Mouse (Mus musculus): ENCODE results near the gene Vmn1r85.
"Not testable (repeated sequence)": the region's sequence is repeated elsewhere in the genome, so short reads cannot be mapped to it uniquely, and the experiment has no call there.

Vmn1r85 gene

GRCm38 (mm10) chr7:13095073-13095472 is at the start of gene Vmn1r85:
Gene Vmn1r85, minus strand, starts transcription at chr7:13095173.
- DNase-seq (ENCODE audit: low spot score): no peak

DNA sequence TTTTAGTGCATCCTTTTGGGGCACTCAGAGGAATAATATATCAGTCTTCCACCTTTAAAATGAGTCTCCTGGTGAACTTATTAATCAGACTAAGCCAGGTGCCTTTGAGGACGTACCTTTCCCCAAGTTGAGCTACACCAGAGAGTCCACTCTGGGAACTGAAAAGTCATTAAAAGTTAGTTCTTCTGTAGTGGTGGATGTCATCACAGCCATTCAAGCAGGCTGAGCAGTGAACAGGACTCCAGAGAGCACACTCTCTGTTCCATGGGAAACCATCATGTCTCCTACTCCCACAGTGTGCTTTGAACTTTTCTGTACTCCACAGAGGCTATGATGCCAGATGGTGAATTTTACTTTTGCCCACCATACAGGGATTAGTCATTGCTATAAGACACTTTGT is 45.1 kb upstream of the Vmn1r85 start, which contains the start of gene Vmn1r87:
Gene Vmn1r87 (minus strand): TSS at position 101 of the 400 bp plus-strand sequence.
- DNase-seq (ENCODE audit: low spot score): no peak

DNA sequence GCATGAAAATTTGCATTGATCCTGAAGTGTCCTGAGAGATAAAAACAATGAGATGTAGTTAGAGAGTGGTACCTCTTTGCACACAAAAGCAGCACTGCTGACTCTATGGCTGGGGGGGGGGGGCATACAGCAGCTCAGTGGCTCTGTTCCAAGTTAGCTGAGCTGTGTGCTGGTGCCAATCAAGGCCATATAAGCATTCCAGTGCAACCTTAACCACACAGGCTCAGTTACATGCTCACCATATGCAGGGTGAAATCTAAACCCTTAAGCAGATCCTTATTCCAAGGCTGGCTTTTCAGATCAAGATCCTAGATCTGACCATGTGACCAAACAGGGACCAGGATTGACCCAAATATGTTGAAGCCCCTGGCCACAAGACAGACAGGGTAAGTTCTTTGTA is 42.4 kb upstream of the Vmn1r85 start:
- DNase-seq (ENCODE audit: low spot score): no peak

DNA sequence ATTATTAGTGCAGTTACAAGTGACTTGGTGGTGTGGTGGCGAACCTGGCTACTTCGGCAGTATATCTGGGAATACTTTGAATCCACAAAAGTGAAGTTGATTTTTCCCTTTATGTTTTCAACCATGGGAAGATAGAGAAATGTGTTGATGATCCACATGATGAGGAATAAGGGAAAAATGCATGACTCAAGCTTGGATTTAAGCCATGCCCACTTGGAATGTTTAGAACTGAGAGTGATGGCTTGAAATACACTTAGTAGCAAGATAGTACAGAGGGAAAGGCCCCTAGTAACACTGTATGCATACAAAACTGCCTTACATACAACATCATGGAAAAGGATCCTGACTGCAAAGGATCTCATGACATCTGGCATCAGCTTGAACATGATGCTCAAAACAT is 36.9 kb upstream of the Vmn1r85 start:
- no peak for DNase-seq (ENCODE audit: low spot score)

GRCm38 (mm10) chr7:13123554-13124153 is 28.7 kb upstream of the Vmn1r85 start:
- not testable (repeated sequence) for DNase-seq (ENCODE audit: low spot score)

GRCm38 (mm10) chr7:13119817-13120216 is 24.8 kb upstream of the Vmn1r85 start, which contains the start of gene Vmn1r86:
Gene Vmn1r86, minus strand, starts transcription at chr7:13119917.
- no peak for DNase-seq (ENCODE audit: low spot score)

DNA sequence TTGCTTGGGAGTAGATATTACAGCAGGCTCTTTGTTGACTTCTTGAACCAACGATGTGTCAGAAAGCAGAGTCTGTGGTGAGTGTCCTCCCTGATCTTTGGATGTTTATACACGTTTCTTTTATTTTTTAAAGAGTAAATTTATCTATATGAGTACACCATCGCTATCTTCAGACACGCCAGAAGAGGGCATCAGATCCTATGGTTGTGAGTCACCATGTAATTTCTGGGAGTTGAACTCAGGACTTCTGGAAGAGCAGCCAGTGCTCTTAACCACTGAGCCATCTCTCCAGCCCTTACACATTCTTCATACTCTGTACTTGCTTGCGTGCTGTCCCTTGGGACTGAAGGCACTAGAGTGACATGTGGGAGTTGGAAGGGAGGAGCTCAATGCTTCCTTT is 22.7 kb downstream of the Vmn1r85 start:
- no peak for DNase-seq (ENCODE audit: low spot score)

GRCm38 (mm10) chr7:13063399-13063798 is 31.6 kb downstream of the Vmn1r85 start:
- DNase-seq (ENCODE audit: low spot score): not testable (repeated sequence)

GRCm38 (mm10) chr7:13059536-13059935 is 35.4 kb downstream of the Vmn1r85 start:
- no peak for DNase-seq (ENCODE audit: low spot score)

- DNase-seq (ENCODE audit: low spot score): no peak
These were observed 37.9 kb downstream of the Vmn1r85 start for GRCm38 (mm10) chr7:13056913-13057700.

GRCm38 (mm10) chr7:13054287-13055010 is 40.5 kb downstream of the Vmn1r85 start, which contains the start of gene Mzf1:
Gene Mzf1, minus strand, starts transcription at chr7:13054764.
- peak; percentile 95 for DNase-seq (ENCODE audit: low spot score)

DNA sequence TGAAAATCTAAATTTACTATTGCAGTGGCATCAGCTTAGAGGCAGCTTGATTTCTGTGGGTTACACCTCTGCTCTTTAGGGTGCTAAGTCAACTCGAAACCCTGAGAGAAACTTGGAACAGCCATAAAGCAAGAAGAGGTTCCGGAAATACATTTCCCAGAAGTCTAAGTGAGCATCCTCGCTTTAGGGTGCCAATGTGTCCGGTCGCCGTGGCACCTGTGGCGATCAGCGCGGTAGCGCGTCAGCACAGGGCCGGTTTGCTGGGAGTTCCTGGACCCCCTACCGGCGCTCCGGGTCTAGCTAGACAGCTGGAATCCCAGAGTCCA is 41.0 kb downstream of the Vmn1r85 start:
- DNase-seq (ENCODE audit: low spot score): no peak

- DNase-seq (ENCODE audit: low spot score): no peak
These were observed 41.5 kb downstream of the Vmn1r85 start for GRCm38 (mm10) chr7:13053501-13053900.

DNA sequence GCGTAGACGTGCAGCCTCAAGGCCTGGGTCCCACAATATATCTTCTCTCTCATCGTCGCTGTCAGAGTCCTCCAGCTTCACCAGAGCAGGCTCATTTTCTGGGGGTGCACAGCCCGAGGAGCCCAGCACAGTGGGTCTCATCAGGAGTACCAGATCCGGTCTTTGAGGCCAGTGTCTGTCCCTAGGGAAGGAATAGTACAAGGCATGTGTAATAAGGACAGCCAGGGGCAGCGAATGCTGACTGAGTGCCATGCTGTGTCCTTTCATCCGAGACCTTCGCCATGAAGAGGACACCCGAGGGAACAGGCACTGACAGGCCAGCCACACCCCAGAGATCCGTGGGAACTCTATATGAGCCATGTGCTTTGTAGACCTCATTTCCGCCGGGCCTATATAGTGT is 42.0 kb downstream of the Vmn1r85 start:
- DNase-seq (ENCODE audit: low spot score): no peak

DNA sequence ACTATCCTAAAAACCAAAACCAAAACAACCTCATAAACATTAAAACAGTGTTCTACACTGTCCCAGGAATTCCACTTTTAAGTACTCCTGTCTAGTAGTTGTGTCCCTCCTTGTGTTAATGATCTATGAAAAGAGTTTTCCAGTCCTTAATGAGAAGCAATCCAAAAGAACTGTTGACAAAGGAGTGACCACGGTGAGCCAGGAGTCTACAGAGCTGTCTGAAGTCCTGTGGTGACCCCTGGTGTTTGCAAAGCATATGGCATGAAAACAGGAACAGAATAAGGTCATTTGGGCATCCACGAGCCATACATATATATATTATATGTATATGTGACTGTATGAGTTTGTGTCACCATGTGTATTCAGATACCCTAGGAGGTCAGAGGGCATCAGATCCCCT is 48.9 kb downstream of the Vmn1r85 start:
- DNase-seq (ENCODE audit: low spot score): peak; percentile 74

DNA sequence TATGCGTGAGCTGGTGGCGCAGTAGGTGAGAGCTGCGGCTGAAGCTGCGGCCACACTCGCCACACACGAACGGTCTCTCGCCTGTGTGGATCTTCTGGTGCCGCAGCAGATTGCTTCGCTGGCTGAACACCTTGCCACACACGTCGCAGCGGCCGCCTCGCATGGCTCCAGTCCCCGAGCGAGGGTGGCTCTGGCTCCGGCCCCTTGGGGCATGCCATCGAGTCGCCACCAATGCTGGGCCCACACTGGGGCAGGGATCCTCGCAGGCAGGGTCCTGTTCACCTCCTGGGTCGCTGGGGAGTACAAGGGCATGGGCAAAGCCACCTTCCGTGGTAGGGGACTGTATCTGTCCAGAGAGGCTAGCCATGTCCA is 50.7 kb downstream of the Vmn1r85 start:
- DNase-seq (ENCODE audit: low spot score): no peak

DNA sequence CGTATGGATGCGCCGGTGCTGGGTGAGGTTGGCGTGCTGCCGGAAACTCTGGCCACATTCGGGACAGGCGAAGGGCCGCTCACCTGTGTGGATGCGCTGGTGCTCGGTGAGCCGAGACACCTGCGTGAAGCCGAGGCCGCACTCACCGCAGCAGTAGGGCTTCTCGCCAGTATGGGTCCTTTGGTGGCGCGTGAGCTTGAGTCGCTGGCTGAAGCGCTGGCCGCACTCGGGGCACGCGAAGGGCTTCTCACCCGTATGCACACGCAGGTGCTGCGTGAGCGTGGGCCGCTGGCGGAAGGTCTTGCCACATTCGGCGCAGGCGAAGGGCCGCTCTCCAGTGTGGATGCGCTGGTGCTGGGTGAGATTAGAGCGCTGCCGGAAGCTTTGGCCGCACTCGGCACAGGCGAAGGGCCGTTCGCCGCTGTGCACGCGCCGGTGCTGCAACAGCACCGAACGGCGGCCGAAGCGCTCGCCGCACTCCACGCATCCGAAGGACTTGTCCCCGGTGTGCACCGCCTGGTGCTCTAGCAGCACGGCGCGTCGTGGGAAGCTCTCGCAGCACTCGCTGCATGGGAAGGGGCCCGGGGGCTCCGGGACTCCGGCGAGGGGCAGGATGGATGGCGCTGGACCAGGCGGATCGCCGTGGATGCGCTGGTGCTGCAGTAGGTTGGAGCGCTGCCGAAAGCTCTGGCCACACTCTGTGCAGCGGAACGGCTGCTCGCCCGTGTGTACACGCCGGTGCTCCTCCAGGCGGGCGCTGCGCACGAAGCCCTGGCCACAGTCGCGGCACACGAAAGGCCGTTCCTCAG is 51.3 kb downstream of the Vmn1r85 start:
- DNase-seq (ENCODE audit: low spot score): peak; percentile 67

- DNase-seq (ENCODE audit: low spot score): no peak
These were observed 51.9 kb downstream of the Vmn1r85 start for GRCm38 (mm10) chr7:13043120-13043444.

- DNase-seq (ENCODE audit: low spot score): no peak
These were observed 52.5 kb downstream of the Vmn1r85 start for GRCm38 (mm10) chr7:13042511-13042910.

DNA sequence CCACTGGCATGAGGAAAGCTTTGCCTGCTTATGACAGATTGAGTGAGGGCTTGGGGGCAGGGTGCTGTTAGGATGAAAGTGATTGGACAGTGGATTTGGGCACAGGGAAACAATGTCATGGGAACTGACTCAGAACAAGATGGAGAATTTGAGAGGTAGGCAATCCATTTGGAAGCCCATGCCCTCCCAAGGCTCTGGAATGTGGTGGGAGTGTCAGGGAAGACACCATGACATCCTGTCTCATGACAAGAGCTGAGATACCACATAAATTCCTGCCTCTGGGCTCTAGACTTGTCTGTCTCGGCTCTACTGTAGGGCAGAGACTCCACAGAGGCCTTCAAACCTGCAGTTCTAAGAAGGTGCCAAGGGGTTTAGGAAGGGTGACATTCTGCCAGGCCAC is 53.7 kb downstream of the Vmn1r85 start:
- DNase-seq (ENCODE audit: low spot score): no peak

- no peak for DNase-seq (ENCODE audit: low spot score)
These were observed 55.8 kb downstream of the Vmn1r85 start for GRCm38 (mm10) chr7:13039181-13039580.

- DNase-seq (ENCODE audit: low spot score): no peak
These were observed 56.3 kb downstream of the Vmn1r85 start for GRCm38 (mm10) chr7:13038621-13039169.

Measured in testis, postnatal 10 days (tissue).